In the genomic region with DNA sequence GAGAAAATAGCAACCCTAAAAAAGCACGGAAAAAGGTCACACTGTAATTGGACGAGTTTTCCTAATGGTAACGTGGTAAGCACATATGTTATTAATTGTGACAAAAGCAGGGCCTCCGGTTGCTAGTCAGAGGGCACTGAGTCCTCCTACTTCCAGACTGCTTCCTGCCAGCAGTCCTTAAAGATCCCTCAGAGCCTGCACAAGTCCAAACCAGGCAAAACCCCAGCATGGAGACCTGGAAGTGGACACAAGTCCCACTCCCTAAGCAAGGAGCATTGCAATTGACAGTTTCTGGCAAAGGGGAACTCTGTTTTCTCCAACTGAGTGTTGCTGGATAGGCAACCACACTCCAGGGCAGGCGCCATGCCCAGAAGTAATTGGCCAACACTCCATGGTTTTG, we compare ENCODE assay signal across 8 mouse cellular contexts. TPM values are rescaled to one million over a fixed set of nuclear protein-coding genes. Genes with fewer than 3 reads are reported as not detected.
A peak's percentile ranks its signal among the peaks of the same experiment; 100 is the strongest.
DNase-seq lines count a peak whose midpoint lies in the region; ATAC-seq and TF ChIP-seq lines count a peak whose summit lies in the region.

No protein-coding gene starts in this region.

- H3K4me3 ChIP-seq in lung, embryonic 14.5 days (ENCODE audit: low read depth, low read length), result no peak overlapping the region

- no peak for TF ChIP-seq CTCF in lung, embryonic 14.5 days (IDR thresholded peaks at IDR 0.05; ENCODE audit: low read depth)

- no peak overlapping the region for H3K9ac ChIP-seq in lung, embryonic 14.5 days

- peak; percentile 25 to 51 for DNase-seq in layer of hippocampus, postnatal 10 days (ENCODE audit: low spot score in 2 of 2)
- no peak for DNase-seq in layer of hippocampus, postnatal 36 days
- peak; percentile 56 for DNase-seq in embryo, embryonic 11 days
- peak; percentile 4 to 44 for DNase-seq in gastrocnemius, adult 8-10 months (ENCODE audit: low spot score in 2 of 2)
- DNase-seq in lung, embryonic 14.5 days, result peak; percentile 39
- no peak for DNase-seq in c-Kit-positive CD71-positive TER-119-positive erythroid progenitor cells, embryonic 14.5 days (ENCODE audit: low spot score)
- DNase-seq in left cerebral cortex, adult 11 months (ENCODE audit: low spot score), result no peak

- WGBS in lung, embryonic 14.5 days, result 52% methylated on average over 5 of the region's 5 CpGs

- 0 out of 2 replicates have a peak, but pooled peaks cover 6% of the 10 kb centered on the region for H3K4me1 ChIP-seq in lung, embryonic 14.5 days (ENCODE audit: insufficient read depth)

- peak overlapping the region; percentile 5; the same call in 1 of the 2 replicates for H3K27ac ChIP-seq in lung, embryonic 14.5 days (ENCODE audit: low read depth)

- no peaks in the 10 kb centered on the region for H3K36me3 ChIP-seq in lung, embryonic 14.5 days (ENCODE audit: insufficient read depth)

- no peak overlapping the region for H3K4me2 ChIP-seq in lung, embryonic 14.5 days

- ATAC-seq in lung, embryonic 14.5 days (ENCODE audit: insufficient read depth), result no peak
- no peak for ATAC-seq in megakaryocyte progenitor cell, adult 5-6 weeks (replicated peaks; ENCODE audit: poor library complexity)

- H3K9me3 ChIP-seq in lung, embryonic 14.5 days (ENCODE audit: low read depth, low read length), result no peaks in the 10 kb centered on the region

- H3K27me3 ChIP-seq in lung, embryonic 14.5 days (ENCODE audit: insufficient read depth, low read length), result no peaks in the 10 kb centered on the region

RNA-seq across cellular contexts. Expression of gene Wdr75, which starts 27.4 kb away (rescaled TPM):
- total RNA-seq in layer of hippocampus, postnatal 10 days (2021), result 10 to 100 TPM; 42.7 to 48.1 TPM
- 10 to 100 TPM; 37.9 to 44.2 TPM for total RNA-seq in layer of hippocampus, postnatal 36 days (2021)
- 10 to 100 TPM; 11.2 to 18.9 (median 17.2) TPM for total RNA-seq in gastrocnemius, adult 8-10 months (2022)
- 88.4 and 96.9 TPM in 2 replicates for polyA plus RNA-seq in lung, embryonic 14.5 days (2014; fragmentation: Nextera tagmentation; extraction: Ambion mirVana)
- total RNA-seq in megakaryocyte progenitor cell, adult 5-6 weeks (2015), result 145 and 159 TPM in 2 replicates
- 68.6 and 97.2 TPM in 2 replicates for total RNA-seq in megakaryocyte progenitor cell, adult 5-6 weeks (2017)

Comparison
In these comparisons a context has a peak if more than half of its experiments do, and no peak if none do; other contexts are left out.
1. DNase-seq: peak in layer of hippocampus, postnatal 10 days (2 of 2), embryo, embryonic 11 days (single experiment), gastrocnemius, adult 8-10 months (2 of 2) and lung, embryonic 14.5 days (single experiment); none in layer of hippocampus, postnatal 36 days (0 of 2), c-Kit-positive CD71-positive TER-119-positive erythroid progenitor cells, embryonic 14.5 days (single experiment) and left cerebral cortex, adult 11 months (single experiment).